Mouse (Mus musculus) lung, adult 18-20 months (tissue): ENCODE data around the gene Upk1b.

Experiments
- DNase-seq, 2 experiments: peaks; one replicate each; pipeline ENCODE4 v3.0.0; 2022; ENCODE audit warnings: mixed read lengths in 2 of 2

Gene Upk1b

DNA sequence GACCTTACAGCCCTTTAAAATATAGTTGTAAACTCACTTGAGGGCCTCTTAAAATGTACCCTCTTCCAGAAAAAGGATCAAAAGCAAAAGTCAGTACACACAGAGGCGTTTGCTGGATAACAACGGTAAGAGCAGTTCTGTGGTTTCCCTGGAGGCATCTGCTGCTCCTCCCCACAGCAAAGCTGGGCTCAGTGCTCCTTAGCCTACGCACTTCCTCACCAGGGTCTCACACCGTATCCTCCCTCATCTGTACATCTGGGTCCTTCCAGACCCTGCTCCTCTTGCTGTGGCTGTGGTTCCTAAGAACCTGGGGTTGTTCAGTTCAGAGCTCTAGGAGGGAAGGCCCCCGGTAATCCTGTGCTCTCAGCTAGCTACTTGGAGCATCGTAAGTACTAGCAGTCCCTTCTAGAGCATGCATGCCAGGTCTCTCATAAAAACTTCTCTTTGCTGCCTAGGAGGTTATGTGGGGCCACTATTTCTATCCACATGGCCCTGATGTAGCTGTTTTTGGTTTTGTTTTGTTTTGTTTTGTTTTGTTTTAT lies 39.2 kb downstream of the Upk1b start:
- DNase-seq = no peak

DNA sequence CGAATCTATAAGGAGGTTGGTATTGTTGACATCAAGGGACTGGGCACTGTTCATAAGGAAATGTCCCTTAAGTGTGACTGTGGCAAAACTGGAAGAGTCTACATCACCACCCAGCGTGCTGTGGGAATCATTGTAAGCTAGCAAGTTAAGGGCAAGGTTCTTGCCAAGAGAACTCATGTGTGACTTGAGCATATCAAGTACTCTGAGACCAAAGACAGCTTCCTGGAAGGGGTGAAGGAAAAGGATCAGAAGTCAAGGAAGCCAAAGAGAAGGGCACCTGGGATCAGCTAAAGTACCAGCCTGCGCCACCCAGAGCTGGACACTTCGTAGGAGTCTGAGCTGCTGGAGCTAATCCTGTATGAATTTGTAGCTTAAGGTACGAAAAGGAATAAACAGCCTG lies 39.9 kb downstream of the Upk1b start:
- no peak for DNase-seq

DNA sequence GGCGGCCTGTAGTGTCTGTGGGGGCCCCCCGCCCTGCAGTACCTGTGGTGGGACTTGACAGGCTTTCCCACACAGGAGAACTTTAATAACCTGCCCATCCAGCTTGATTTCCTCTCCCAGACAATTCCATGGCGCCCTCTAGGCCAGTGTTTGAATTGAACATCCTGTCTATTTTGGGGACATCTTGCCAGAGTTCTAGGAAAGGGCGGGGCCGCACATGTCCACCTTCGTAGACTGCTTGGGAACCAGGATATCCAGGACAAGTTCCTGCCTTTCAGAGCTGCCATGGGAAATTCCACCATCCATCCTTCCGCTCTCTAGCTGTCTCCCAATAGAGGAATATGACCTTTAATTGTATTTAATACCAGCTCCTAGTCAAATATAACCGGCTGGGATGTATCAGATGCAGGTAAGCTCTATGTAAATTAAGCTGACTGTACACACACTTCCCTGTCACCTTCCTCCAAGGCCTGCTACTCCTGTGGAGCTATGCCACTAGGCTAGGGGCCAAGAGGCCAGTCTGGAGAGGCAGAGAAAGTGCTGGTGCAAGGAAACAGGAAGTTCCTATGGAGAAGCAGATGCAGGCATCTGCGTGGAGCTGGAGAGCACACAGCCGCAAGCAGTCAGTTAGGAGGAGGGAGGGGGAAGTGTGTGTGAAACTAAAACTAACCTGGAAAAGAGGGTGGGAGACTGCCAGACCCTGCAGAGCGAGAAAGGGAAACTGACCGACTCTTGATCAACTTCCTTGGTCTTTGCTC lies 41.8 kb downstream of the Upk1b start:
- DNase-seq = peak; percentile 44 to 72

DNA sequence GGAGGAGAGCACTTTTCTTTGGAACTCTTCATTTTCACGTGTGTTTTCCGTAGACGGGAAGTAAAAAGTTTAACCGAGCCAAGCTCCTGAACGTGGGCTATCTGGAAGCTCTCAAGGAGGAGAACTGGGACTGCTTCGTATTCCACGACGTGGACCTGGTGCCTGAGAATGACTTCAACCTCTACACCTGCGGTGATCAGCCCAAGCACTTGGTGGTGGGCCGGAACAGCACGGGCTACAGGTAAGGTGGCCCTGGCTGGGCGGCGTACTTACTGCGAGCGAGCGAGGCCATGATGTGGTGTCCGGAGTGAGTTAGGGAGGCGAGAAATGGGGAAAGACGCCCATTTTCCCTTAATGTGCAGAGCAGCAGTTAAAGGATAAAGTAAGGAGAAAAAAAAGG lies 42.5 kb downstream of the Upk1b start:
- peak in 1 of 2 experiments; percentile 1 for DNase-seq

DNA sequence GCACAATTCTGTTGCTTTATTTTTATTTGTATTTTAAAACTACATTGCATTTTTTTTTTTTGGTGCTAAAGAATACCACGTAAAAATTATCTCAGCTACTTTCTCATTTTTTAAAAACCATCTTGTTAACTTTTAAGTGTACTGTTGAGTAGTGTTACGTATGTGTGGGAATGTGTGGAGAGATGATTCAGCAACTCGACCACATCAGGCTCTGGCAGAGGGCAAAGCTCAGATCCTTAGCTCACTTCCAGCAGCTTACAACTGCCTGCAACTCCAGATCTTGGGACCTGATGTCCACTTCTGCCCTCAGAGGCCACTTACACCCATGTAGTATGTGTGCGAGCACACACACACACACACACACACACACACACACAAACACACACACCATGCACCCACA lies 43.6 kb downstream of the Upk1b start:
- DNase-seq = peak in 1 of 2 experiments; percentile 1

DNA sequence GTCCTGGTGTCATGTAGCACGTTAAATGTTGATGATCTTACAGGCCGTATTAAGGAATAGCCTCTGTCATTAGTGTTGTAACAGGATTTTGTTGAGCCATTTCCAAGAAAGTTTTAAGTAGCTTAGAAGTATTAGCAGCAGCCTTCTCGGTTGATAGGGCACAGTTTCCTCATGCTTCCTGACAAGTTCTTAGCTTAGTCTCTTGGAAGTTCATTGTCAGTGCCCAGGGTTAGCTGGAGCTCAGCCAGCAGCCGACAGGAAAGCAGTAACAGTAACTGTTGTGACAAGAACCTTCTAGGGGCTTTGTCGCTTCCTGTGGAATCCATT lies 44.0 kb downstream of the Upk1b start:
- peak; percentile 63 to 77 for DNase-seq

DNA sequence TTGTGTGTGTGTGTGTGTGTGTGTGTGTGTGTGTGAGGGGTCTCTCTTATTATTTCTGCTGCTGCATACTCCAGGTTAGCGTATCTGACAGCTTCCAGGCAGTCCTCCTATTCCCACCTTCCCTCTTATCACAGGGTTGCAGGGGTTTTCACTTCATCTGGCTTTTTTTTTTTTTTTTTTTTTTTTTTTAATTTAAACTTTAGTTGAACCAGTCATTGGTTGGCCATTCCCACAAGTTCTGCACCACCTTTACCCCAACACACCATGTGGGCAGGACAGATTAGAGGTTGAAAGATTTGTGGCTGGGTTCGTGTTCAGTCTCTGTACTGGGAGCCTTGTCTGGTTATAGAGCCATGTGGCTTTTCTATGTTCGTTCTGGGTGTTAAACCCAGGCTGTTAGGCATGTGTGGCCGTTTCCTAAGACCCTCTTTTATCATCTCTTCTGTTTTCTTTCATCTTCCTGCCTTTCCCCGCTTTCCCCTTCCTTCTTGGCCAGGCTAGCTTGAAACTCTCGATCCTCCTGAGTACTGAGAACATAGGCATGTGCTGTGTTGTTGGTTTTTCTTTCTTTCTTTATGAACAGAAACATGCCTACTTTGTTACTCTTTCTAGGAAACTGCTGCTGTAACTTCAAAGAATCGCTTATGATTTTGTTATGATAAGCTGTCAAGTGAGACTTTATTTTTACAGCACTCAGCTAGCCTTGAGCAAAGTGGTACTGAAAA lies 44.5 kb downstream of the Upk1b start:
- DNase-seq = no peak

DNA sequence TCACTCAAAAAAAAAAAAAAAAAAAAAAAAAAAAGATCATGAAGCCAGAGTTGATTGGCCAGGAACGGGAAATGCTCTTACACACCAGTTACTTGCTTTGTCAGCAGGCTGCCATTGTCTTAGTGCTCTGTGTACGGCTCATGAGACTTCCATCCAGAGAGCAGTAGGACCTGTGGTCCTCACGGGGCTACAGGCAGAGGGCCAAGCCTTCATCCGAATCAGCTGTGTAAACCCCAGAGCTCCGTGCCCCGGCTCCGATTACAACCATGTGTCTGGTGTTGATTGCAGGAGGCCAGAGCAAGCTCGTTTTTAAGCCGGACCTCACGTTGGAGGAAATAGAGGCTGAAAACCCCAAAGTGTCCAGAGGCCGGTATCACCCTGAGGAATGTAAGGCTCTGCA lies 46.5 kb downstream of the Upk1b start:
- DNase-seq = peak in 1 of 2 experiments; percentile 2

DNA sequence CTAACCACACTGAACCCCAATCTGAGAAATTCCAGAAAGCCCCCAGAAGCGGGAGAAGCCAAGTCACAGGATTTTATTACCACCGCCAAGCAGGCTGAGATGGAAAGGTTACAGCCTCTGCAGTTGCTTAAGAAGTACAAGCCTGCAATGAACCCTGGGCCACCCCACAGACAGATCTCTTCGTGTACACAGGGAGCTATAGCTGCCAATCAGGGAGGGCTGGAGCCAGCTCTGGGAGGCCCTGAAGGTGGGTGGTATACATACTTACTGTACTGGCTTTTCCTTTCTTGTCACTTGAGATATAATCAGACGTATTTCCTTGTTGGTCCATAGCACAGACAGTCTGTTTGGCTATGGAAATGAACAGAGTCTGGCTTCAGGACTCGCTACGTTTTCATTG lies 49.3 kb downstream of the Upk1b start:
- DNase-seq = peak in 1 of 2 experiments; percentile 2

DNA sequence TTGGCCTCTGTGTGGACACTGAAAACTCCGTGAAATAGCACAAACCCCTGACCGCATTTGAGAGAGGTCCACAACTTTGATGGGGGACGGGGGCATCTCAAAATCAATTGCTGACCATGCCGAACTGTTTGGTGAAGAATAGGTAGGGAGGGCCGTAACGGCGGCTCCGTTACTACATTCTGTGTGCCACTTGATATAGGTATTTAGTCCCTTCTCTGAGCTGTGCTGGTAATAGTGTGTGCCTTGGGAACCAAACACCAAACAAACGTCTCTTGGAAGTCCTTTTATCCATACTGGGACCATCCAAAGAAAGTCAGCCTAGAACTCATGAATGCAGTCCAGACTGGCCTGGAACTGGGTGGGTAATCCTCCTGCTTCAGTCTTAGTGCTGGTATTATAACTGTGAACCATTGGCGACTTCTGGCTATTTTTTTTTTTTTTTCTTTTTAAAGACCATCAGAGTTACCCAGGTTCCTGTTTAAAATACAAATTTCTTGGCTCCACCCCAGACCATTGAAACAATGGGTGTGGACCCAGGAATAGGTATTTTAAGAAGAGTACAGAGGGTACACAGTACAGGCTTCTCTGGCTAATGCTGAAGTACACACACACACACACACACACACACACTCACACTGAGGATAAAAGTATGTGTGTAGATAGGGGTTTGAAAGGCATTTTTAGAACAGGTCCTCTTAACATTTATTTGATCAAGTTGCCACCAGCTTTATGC lies 56.0 kb downstream of the Upk1b start:
- peak; percentile 6 to 73 for DNase-seq

DNA sequence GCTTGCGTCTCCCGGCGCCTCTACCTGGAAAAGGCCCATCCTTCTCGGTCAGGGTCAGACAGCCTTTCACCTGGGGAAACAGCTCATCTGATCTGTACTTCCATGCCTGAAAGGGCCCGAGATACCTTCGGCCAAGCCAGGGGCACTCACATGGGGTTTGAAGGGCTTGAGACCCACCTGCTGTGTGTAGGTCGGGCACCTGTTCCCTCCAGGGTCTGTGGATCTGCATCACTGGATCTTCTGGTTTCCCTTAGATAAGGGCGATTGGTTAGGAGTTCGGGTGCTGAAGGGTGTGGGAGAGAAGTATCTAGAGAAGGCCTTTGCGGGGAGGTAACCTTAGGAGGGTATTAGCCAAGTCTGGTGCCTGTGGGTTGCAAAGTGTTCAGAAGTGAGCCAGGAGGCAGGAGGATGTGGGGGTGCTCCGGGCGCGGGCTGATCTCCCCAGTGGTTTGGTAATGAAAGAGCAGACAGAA lies 57.4 kb downstream of the Upk1b start:
- peak; percentile 41 to 59 for DNase-seq

DNA sequence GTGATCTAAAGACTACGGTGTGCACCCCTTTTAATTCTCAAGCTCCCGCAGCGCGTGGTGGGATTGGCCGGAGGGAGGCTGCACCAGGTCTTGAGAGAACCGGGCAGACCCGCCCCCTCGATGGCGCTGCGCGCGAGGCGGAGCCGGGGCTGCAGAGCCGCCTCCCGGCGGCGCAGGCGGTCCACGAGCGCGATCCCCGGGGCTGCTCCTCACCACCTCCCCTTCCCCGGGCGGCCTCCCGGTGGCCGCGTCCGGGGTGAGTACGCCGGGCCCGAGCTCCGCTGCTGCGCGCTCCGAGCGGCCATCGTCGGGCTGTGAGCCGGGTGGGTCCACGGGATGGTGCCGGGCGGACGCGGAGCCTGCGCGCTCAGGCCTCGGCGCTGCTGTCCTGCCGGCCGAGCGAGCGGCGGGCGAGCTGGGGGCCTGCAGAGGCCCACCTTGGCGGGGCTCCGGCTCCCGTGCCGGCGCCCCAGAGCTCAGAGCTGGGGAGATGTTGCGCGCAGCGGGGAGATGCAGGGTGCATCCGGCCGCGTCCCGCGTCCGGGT lies 57.9 kb downstream of the Upk1b start, which contains the start of gene B4galt4:
B4galt4 (plus strand) TSS at position 152 of the 546 bp plus-strand sequence.
- DNase-seq = peak; percentile 84 to 91

DNA sequence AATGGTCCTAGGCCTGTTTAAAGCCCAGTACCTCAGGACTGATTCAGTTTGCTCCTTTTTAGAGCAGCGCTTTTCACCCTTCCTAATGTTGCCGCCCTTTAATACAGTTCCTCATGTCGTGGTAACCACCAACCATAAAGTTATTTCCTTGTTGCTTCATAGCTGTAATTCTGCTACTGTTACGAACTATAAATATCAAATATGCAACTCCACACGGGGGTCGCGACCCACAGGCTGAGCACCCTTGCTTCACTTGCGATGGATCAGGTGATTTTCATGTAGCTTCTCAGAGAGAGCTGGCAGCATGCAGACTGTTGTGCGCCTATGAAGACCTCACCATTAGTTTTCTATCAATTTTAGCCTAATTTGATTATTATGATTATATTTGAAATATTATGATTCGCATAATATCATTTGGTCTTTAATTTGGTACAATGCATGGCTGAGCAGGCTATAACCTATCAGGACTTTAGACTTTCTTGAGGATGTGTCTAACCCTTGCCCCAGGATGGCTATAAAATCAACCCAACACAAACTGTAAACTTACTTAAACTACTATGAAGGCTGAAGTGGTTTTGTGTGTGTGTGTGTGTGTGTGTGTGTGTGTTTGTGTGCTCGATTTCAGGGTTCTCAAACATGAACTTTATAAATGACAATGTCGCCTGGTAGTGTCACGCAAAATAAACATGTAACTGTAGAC lies 58.8 kb downstream of the Upk1b start:
- peak in 1 of 2 experiments; percentile 3 for DNase-seq

DNA sequence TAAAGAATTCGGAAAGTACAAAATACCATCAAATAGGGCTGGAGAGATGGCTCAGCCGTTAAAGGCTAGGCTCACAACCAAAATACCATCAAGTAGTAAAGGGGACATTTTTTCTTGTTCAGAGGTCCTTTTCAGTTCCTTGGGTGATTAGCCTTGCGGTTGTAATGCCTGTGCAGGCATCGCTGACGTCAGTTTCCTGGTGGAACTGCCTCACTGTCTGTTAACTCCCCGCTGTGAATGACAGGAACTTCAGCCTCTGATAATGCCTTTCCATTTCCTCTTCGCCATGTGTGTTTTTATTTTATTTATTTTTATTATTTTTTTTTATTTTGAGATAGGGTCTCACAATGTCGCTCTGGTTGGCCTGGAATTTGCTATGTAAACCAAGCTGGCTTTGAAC lies 69.2 kb downstream of the Upk1b start:
- peak; percentile 51 to 68 for DNase-seq

DNA sequence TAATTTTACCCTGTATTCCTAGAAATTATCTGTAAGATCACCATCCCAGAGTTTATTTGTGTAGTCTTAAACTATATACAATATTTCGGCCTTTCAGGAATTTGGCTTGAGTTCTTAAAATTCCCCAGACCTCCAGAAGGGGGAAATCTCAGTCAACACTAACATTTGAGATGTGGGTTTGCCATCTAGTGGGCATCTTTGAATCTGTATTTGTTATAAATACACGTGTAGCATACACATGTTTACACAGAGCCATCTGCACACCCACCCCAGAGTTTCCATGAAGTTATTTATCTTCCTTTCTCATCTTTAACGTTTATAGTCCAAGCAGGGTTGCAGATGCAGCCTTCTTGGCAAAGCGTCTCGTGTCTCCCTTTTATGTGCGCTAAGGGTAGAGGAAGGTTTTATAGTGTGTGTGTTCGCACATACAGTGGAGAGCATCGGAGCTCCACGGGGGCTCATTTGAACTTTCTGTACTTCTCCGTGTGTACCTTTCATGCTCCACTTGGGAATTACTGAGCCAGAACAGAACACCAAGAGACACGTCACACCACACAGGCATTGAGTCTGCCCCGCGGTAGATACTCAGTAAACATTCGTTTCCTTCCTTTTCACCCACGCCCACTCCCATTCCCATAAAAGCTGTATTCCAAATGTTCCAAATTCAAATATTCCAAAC lies 70.4 kb downstream of the Upk1b start:
- peak in 1 of 2 experiments; percentile 50 for DNase-seq

DNA sequence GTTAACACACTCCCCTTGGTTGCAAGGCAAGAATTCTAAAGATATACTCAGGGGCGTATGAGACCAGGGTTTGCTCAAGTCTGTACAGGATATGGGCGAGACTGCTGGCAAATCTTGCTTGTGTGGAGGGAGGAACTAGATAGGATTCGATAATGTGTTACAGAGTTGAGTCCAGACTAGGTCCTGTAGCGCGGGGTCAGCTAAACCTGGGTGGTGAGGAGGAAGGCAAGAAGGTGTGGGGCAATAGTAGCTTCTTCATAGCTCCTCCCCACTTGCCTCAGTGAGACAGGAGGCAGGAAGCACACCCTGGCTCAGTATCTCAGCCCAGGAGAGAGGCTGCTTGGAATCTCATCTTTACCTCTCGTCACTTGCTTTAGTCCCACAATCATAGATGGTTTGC lies 71.0 kb downstream of the Upk1b start:
- DNase-seq = no peak

DNA sequence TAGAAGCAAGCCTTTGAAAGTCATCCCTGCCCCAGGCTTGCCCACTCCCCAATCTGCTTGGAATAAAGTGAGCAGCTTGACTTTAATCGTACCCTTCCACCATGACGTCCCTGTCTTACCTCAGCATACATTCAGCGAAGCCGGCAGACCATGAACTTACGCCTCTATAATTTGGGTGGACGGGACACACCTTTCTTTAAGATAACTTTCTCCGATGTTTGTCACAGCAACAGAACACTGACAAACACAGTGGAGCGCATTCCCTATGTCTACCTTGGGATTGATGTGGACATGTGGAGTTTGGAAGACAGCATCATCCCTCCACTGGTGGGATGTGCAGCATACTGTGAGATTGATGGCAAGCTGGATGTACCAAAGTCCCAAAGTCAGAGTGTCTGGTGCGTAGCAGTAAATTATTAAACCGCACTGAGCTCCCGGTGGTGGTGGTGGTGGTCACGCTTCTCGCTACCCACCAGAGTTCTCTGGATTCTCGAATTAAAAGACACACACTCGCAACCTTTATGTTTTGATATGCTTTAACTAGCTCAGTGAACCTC lies 71.5 kb downstream of the Upk1b start:
- no peak for DNase-seq

DNA sequence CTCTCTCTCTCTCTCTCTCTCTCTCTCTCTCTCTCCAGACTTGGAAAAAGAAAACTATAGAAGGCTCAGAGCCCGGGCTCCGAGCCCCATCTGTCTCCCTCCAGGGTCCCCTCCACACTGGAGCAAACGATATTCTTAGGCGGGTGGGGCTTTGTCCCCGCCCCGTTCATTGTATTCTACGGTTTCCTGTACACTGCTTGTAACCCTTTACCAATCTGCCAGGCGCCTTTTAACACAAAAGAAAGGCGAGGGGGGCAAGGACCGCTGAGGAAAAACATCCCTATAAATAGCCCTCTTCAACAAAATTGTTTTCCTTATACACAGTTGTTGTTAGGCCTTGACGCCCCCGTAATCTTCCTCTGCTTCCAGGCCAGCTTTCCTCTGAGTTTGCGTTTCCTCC lies 75.2 kb downstream of the Upk1b start:
- peak; percentile 46 to 56 for DNase-seq

DNA sequence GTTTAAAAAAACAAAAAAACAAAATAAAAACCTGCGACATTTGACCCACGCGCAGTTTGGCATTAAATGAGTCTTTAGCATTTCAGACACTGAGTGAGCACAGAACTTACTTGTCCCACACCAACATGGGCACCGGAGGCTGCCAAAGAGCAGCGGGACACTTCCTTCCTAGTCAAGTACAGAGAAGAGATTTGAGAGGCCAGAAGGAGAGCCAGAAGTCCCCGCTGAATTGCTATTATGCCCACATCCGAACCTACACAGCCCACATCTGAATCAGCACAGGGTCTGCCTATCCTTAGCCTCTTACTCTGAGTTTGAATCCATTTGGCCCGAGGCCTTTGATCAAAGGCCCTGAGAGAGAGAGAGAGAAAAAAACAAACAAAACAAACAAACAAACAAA lies 75.9 kb downstream of the Upk1b start:
- no peak for DNase-seq
